Mouse (Mus musculus): Measurements from ENCODE around the gene Ros1. TPM values are rescaled to one million over a fixed set of nuclear protein-coding genes. Genes with fewer than 3 reads are reported as not detected.

Ros1 gene
- polyA plus RNA-seq, 1 experiment, result not detected

DNA sequence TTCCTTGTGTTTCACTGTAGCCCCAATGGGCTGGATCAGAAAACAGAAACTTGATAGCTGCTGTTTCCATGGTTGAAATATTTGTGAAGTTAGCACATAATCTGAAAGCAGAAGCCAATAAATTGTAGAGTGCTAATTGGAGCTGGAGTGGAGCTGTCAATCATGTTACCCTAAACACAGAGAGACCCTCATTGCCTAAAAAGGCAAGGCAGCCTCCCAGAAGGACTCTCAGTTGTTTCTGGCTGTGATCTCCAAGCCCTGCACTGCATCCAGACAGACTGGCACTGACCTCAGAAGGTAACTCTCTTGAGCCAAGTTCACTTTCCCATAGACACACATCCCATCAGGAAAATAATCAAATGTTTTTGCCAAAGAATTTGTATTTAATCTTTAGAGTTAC is 161.3 kb downstream of the Ros1 start:
- no peak for TF ChIP-seq POLR2A (IDR thresholded peaks at IDR 0.05; ENCODE audit: borderline replicate concordance, control insufficient read depth, low read depth, low read length)
- TF ChIP-seq CTCF (IDR thresholded peaks at IDR 0.05; ENCODE audit: control insufficient read depth, insufficient read depth, low read length), result no peak
- H3K4me3 ChIP-seq (replicated peaks; ENCODE audit: control insufficient read depth, low read depth, low read length), result no peak overlapping the region
- H3K27ac ChIP-seq (ENCODE audit: control insufficient read depth, insufficient read depth, low read depth, low read length, poor library complexity), result no peak overlapping the region
- H3K4me1 ChIP-seq (ENCODE audit: control insufficient read depth, insufficient read depth, low read length), result no peaks in the 10 kb centered on the region

DNA sequence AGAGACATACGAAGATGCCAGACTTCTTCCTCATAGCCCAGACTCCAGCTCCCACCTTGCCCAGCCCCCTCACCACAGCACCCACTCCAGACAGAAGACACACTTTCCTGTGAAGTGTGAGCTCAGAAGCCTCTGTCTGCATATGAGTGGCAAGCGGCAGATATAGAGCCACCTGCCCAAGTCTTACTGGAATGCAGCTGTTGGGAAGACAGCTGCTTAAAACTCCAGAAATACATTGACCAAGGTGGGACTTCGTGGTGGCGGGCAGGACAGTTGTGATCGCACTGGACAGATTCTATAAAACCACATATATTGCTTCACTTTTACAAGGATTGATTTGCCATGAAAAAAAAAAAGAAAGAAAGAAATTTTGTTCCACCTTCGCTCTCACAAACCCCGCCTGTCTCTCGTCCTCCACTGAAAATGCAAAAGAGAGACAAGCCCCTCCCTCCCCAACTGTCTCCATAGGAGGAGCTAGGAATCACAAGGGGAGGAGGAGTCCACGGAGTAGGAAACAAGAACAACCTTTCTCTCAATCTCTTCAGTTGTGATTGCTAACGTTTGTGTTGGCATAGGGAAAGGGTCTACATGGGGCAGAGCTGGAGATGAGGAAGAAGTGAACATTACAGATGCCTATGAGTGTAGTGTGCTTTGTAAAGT is 165.5 kb downstream of the Ros1 start:
- Histone ChIP-seq H3K4me1 (ENCODE audit: control insufficient read depth, insufficient read depth, low read length) (no peaks in the 10 kb centered on the region), H3K27ac (ENCODE audit: control insufficient read depth, insufficient read depth, low read depth, low read length, poor library complexity) (no peak overlapping the region), H3K4me3 (replicated peaks; ENCODE audit: control insufficient read depth, low read depth, low read length) (no peak overlapping the region)
- WGBS, result 6% methylated on average over 10 of the region's 10 CpGs
- TF ChIP-seq CTCF (IDR thresholded peaks at IDR 0.05; ENCODE audit: control insufficient read depth, insufficient read depth, low read length) (no peak), POLR2A (IDR thresholded peaks at IDR 0.05; ENCODE audit: borderline replicate concordance, control insufficient read depth, low read depth, low read length) (no peak)

DNA sequence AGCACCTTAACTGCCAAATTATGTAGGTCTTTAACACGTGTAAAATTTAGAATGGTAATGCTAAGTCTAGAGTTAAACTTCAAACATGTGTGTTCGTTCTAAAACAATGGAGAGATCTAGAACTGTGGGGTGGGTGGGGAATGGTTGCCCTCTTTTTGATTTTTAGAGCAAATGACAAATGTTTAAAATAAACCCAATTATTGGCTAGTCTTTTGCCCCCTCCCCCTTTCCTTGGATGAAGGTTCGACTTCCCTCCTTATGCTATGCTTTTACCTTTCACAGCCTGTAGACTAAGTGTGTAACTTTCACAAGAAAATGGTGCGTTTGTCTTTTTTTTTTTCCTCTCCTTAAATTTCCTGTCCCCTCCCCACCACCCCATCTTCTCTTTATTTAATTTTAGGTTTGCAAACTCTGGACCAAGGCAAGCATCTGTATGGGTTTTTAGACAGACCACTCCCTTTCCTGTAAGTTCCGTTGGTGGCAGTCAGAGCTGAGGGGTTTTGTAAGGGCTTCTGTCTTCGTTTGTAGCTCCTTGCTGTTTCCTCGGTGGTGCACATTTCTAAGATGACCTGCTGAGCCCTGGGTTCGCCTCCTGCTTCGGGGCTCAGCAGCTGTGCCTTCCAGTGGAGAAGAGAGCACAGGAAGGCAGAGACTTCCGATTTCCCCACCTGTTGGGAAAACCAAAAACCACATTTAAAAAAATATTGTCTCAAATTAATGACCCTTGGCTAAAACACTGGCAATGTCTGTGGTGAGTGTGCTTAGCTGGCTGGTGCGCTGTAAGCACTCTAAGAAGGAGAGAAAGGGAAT is 166.3 kb downstream of the Ros1 start:
- Histone ChIP-seq H3K27ac (ENCODE audit: control insufficient read depth, insufficient read depth, low read depth, low read length, poor library complexity) (no peak overlapping the region), H3K4me3 (replicated peaks; ENCODE audit: control insufficient read depth, low read depth, low read length) (no peak overlapping the region), H3K4me1 (ENCODE audit: control insufficient read depth, insufficient read depth, low read length) (no peaks in the 10 kb centered on the region)
- 3% methylated on average over 11 of the region's 11 CpGs for WGBS
- no peak for TF ChIP-seq POLR2A (IDR thresholded peaks at IDR 0.05; ENCODE audit: borderline replicate concordance, control insufficient read depth, low read depth, low read length)
- TF ChIP-seq CTCF (IDR thresholded peaks at IDR 0.05; ENCODE audit: control insufficient read depth, insufficient read depth, low read length), result no peak

DNA sequence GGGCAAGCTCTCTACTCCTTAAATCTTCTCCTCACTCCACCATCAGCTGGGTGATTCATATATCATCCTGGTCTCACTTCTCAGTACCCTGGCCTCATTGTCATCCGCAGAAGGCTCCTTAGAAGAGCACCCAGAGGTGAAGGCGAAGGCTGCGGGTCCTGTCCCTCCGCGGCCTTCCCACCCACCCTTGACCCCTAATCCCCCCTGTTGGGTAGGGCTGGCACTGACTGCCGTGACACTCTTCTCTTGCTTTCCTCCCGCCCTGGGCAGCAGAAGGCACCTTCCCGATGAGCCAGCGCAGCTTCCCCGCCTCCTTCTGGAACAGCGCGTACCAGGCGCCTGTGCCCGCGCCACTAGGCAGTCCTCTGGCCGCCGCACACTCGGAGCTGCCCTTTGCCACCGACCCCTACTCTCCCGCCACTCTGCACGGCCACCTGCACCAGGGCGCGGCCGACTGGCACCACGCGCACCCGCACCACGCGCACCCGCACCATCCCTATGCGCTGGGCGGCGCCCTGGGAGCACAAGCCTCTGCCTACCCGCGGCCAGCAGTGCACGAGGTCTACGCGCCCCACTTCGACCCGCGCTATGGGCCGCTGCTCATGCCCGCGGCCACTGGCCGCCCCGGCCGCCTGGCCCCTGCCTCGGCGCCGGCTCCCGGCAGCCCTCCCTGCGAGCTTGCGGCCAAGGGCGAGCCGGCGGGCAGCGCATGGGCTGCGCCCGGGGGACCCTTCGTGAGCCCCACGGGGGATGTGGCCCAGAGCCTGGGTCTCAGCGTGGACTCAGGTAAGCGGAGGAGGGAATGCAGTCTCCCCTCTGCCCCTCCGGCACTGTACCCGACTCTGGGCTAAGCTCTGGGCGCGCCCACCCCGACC is 167.6 kb downstream of the Ros1 start:
- no peak overlapping the region for H3K4me3 ChIP-seq (replicated peaks; ENCODE audit: control insufficient read depth, low read depth, low read length)
- WGBS, result 6% methylated on average over 68 of the region's 68 CpGs

DNA sequence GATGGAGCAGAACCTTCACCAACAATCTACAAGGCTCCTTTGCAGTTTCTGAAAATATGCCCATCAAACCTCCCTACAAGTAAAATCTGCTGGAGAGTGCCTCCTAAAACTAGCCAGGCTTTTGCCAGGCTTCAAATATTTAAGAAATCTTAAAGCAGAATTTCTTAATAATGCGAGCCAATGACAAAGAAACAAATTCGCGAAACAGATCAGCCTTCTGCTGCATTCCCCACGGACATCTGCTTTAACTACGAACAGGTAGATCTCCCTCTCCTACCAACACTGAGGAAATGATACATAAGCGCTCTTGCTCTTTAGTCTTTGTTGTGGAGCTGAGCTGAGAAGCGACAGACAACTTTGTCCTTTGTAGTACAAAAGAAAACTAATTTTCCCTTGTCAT is 169.2 kb downstream of the Ros1 start:
- no peak for TF ChIP-seq POLR2A (IDR thresholded peaks at IDR 0.05; ENCODE audit: borderline replicate concordance, control insufficient read depth, low read depth, low read length)
- TF ChIP-seq CTCF (IDR thresholded peaks at IDR 0.05; ENCODE audit: control insufficient read depth, insufficient read depth, low read length), result no peak
- no peak overlapping the region for H3K4me3 ChIP-seq (replicated peaks; ENCODE audit: control insufficient read depth, low read depth, low read length)
- no peaks in the 10 kb centered on the region for H3K4me1 ChIP-seq (ENCODE audit: control insufficient read depth, insufficient read depth, low read length)
- WGBS, result 14% methylated on average over 7 of the region's 7 CpGs
- H3K27ac ChIP-seq (ENCODE audit: control insufficient read depth, insufficient read depth, low read depth, low read length, poor library complexity), result no peak overlapping the region

More for the DNA sequence above, 167.6 kb downstream of the Ros1 start:
- Histone ChIP-seq H3K27ac (ENCODE audit: control insufficient read depth, insufficient read depth, low read depth, low read length, poor library complexity) (no peak overlapping the region), H3K4me1 (ENCODE audit: control insufficient read depth, insufficient read depth, low read length) (no peaks in the 10 kb centered on the region)
- TF ChIP-seq POLR2A (IDR thresholded peaks at IDR 0.05; ENCODE audit: borderline replicate concordance, control insufficient read depth, low read depth, low read length), result no peak
- TF ChIP-seq CTCF (IDR thresholded peaks at IDR 0.05; ENCODE audit: control insufficient read depth, insufficient read depth, low read length), result no peak

- Histone ChIP-seq H3K27ac (ENCODE audit: control insufficient read depth, insufficient read depth, low read depth, low read length, poor library complexity) (no peak overlapping the region), H3K4me3 (replicated peaks; ENCODE audit: control insufficient read depth, low read depth, low read length) (no peak overlapping the region), H3K4me1 (ENCODE audit: control insufficient read depth, insufficient read depth, low read length) (no peaks in the 10 kb centered on the region)
- TF ChIP-seq POLR2A (IDR thresholded peaks at IDR 0.05; ENCODE audit: borderline replicate concordance, control insufficient read depth, low read depth, low read length) (no peak), CTCF (IDR thresholded peaks at IDR 0.05; ENCODE audit: control insufficient read depth, insufficient read depth, low read length) (no peak)
- WGBS, result 0% methylated on average over 1 of the region's 1 CpGs
Measured at GRCm38 (mm10) chr10:52025291-52025690, 169.8 kb downstream of the Ros1 start.

GRCm38 (mm10) chr10:52024053-52024410 is 171.0 kb downstream of the Ros1 start:
- TF ChIP-seq CTCF (IDR thresholded peaks at IDR 0.05; ENCODE audit: control insufficient read depth, insufficient read depth, low read length) (no peak), POLR2A (IDR thresholded peaks at IDR 0.05; ENCODE audit: borderline replicate concordance, control insufficient read depth, low read depth, low read length) (no peak)
- no peak overlapping the region for H3K4me3 ChIP-seq (replicated peaks; ENCODE audit: control insufficient read depth, low read depth, low read length)
- H3K4me1 ChIP-seq (ENCODE audit: control insufficient read depth, insufficient read depth, low read length), result no peaks in the 10 kb centered on the region
- H3K27ac ChIP-seq (ENCODE audit: control insufficient read depth, insufficient read depth, low read depth, low read length, poor library complexity), result no peak overlapping the region
- 19% methylated on average over 2 of the region's 2 CpGs for WGBS

Data from bone marrow, adult 2 months (tissue).